Mouse (Mus musculus): ENCODE results near the gene Bphl.

GRCm38 (mm10) chr13:34032041-34032440 is 5.4 kb upstream of the Bphl start:
- no peak for TF ChIP-seq CTCF (IDR thresholded peaks at IDR 0.05; ENCODE audit: control insufficient read depth, insufficient read depth, low read length)
- no peak for TF ChIP-seq POLR2A (IDR thresholded peaks at IDR 0.05; ENCODE audit: borderline replicate concordance, control insufficient read depth, low read depth, low read length)

Data from bone marrow, adult 2 months (tissue).